Mouse (Mus musculus) Muller cell, postnatal 12 days (primary cell): Measurements from ENCODE around the gene Hyal3.
A peak's percentile ranks its signal among the peaks of the same experiment; 100 is the strongest.
"Not testable (repeated sequence)": the region's sequence is repeated elsewhere in the genome, so short reads cannot be mapped to it uniquely, and the experiment has no call there.

ENCODE experiments used
- DNase-seq: peaks from one replicate; pipeline ENCODE4 v3.0.0-alpha.2; 2015; ENCODE audit errors: inconsistent ontology term

Hyal3 gene

DNA sequence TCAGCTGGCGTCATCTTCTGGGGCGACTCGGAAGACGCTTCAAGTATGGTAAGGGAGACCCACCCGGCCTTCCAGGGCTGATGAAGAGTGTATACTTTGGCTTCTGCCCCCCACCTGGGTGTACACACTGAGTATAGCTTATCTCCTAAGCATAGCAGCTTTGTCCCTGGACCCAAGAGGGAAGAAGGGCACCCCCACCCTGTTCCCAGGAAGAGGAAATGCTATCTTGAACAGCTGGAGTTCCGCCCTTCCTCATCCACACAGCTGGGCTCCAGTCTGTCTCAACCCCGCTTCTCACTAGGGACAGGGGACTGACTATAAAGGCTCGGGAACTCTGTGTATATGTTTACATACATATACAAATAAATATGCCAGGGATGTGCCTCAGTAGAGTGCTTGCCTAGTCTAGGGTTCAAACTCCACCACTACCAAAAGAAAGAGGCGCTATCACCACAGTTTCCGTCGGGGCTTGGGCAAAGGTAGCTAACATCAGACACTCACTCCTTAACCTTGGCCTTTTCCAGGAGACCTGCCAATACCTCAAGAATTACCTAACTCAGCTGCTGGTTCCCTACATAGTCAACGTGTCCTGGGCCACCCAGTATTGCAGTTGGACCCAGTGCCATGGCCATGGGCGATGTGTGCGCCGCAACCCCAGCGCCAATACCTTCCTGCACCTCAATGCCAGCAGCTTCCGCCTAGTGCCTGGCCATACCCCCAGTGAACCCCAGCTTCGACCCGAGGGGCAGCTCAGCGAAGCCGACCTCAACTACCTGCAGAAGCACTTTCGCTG is 8.9 kb upstream of the Hyal3 start:
- no peak for DNase-seq

GRCm38 (mm10) chr9:107572327-107572662 is 8.3 kb upstream of the Hyal3 start:
- no peak for DNase-seq

GRCm38 (mm10) chr9:107573774-107574173 is 6.8 kb upstream of the Hyal3 start:
- DNase-seq = not testable (repeated sequence)

GRCm38 (mm10) chr9:107575579-107576356 is 4.8 kb upstream of the Hyal3 start:
- DNase-seq = no peak

- DNase-seq = peak; percentile 92
Observed at GRCm38 (mm10) chr9:107576357-107577107, 4.1 kb upstream of the Hyal3 start, which contains the start of gene Hyal1. Hyal1 (plus strand) TSS chr9:107576927.

DNA sequence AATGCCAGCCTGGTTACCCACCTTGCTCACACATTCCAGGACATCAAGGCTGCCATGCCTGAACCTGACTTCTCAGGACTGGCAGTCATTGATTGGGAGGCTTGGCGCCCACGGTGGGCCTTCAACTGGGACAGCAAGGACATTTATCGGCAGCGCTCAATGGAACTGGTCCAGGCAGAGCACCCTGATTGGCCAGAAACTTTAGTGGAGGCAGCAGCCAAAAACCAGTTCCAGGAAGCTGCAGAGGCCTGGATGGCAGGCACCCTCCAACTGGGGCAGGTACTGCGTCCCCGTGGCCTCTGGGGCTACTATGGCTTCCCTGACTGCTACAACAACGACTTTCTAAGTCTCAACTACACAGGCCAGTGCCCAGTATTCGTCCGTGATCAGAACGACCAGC is 2.7 kb upstream of the Hyal3 start:
- DNase-seq = no peak

- no peak for DNase-seq
Observed at GRCm38 (mm10) chr9:107578587-107578986, 2.0 kb upstream of the Hyal3 start, which contains the start of gene Naa80. Naa80 (plus strand) TSS chr9:107578887.

DNA sequence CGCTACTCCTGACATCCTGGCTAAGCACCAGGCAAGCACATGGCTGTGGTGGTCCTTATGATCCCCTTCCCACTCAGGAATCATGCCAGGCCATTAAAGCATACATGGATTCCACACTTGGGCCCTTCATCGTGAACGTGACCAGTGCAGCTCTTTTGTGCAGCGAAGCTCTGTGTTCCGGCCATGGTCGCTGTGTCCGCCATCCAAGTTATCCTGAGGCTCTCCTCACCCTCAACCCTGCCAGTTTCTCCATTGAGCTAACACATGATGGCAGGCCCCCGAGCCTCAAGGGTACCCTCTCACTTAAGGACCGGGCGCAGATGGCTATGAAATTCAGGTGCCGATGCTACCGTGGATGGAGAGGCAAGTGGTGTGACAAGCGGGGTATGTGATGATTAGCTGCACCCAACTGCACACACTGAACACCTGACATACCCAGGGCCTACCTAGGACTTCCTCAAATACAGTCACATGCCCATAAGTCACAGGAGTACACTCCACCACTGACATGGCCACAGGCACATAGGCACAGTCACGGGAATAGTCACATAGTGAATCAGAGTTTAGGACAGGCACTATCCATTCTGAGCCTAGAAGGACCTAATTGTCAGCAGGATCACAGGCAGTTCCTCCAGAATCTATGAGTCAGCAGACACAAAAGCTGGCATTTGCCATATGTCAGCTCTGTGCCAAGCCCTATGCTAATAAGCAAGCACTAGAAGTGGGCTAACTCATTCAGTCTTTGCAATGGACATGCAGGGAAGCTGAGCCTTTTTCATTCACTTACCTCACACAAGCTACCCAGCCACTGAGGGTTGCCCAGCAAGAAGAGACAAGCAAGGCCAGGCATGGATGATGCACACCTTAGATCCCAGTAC is 1.4 kb upstream of the Hyal3 start:
- DNase-seq = peak; percentile 86

- DNase-seq = no peak
Observed at GRCm38 (mm10) chr9:107581584-107581983, 966 bp downstream of the Hyal3 start.

GRCm38 (mm10) chr9:107582509-107583062 is 2.0 kb downstream of the Hyal3 start:
- no peak for DNase-seq

DNA sequence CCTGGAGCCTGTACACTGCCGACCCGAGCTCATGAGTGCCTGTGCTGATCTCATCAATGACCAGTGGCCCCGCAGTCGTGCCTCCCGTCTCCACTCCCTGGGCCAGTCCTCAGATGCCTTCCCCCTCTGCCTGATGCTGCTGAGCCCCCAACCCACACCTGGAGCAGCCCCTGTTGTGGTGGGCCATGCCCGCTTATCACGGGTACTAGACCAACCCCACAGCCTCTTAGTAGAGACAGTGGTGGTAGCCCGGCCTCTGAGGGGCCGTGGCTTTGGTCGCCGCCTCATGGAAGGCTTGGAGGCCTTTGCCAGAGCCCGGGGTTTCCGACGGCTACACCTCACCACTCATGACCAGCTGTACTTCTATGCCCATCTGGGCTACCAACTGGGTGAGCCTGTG is 2.6 kb downstream of the Hyal3 start:
- DNase-seq = no peak

DNA sequence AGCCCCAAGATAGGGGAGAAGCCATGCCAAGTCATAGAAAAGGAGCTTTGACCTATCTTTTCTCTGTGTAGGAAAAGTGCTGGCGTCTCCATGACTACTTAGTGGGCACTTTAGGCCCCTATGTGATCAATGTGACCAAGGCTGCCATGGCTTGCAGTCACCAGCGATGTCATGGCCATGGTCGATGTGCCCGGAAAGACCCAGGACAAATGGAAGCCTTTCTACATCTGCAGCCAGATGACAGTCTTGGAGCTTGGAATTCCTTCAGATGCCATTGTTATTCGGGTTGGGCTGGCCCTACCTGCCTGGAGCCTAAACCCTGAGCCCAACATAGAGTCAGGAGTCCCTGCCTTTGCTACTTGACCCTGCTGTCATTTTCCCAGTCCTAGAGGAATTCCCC is 5.9 kb downstream of the Hyal3 start:
- no peak for DNase-seq

DNA sequence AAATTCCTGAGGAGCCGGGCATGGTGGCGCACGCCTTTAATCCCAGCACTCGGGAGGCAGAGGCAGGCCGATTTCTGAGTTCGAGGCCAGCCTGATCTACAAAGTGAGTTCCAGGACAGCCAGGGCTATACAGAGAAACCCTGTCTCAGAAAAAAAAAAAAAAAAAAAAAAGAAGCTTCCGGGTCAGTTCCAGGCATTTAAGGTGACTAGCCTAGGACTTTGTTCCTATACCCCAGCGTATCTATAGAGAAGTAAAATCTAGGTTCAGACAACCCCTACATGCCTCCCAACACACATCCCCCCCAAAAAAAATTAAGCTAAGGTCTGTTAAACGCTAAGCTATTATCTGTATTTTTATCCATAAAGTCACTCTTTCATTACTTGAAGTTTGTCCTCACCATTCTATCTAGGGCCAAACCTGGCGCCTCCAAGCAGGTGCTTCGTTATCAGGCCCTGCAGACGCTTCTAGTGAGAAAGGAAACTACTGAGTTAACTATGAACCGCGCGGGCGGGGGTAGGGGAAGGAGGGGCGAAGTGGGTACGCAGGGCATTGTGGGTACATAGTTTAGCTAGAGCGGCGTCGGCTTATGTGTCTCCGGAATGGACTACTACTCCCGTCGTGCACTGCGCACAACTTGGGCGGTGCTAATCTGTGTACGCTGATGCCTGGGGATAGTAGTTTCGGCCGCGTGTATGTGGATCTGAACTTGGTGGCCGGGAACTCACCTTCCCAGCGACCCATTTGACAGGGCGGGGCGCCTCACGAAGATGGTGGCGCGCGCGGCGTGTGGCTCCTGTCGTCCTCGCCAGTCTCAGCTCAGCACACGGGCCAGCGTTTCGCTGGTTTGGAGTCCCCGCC is 6.6 kb downstream of the Hyal3 start, which contains the start of gene Ifrd2:
Gene Ifrd2 (plus strand): TSS at position 669 of the 859 bp plus-strand sequence.
- DNase-seq = peak; percentile 98

- no peak for DNase-seq
Observed at GRCm38 (mm10) chr9:107587833-107588639, 7.4 kb downstream of the Hyal3 start.

DNA sequence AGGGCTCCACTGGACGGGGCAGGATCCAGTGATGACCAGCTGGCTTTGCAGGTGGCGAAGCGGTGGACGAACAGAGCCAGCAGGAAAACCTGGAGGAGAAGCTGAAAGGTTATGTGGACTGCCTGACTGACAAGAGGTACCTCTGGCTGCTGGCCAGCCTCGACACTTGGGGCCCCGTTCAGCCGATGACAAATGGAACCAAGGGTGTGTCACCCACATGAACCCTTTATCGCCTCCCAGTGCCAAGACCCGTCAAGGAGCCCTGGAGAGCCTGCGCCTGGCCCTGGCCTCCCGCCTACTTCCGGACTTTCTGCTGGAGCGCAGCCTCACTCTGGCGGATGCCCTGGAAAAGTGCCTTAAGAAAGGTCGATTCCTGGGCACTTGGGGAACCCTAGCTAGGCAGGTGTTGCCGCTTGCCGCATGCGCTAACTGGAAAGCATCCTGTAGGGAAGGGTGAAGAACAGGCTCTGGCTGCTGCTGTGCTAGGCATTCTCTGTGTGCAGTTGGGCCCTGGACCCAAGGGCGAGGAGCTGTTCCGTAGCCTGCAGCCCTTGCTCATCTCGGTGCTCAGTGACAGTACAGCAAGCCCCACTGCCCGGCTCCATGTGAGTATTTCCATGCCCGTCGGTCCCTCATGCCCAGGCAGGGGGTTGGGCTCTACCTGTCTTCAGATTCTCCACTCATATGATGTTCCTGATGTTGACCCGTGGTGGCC is 9.6 kb downstream of the Hyal3 start:
- DNase-seq = no peak

DNA sequence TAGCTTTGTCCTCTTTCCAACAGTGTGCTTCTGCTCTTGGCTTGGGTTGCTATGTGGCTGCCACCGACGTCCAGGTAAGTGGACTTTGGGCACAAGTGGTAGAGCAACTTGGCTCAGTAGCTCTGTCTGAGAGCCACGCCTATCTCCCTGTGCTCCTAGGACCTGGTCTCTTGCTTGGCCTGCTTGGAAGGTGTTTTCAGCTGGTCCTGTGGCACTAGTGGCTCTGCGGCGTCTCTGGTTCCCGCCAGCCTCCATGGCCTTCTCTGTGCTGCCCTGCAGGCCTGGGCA is 10.1 kb downstream of the Hyal3 start:
- no peak for DNase-seq

DNA sequence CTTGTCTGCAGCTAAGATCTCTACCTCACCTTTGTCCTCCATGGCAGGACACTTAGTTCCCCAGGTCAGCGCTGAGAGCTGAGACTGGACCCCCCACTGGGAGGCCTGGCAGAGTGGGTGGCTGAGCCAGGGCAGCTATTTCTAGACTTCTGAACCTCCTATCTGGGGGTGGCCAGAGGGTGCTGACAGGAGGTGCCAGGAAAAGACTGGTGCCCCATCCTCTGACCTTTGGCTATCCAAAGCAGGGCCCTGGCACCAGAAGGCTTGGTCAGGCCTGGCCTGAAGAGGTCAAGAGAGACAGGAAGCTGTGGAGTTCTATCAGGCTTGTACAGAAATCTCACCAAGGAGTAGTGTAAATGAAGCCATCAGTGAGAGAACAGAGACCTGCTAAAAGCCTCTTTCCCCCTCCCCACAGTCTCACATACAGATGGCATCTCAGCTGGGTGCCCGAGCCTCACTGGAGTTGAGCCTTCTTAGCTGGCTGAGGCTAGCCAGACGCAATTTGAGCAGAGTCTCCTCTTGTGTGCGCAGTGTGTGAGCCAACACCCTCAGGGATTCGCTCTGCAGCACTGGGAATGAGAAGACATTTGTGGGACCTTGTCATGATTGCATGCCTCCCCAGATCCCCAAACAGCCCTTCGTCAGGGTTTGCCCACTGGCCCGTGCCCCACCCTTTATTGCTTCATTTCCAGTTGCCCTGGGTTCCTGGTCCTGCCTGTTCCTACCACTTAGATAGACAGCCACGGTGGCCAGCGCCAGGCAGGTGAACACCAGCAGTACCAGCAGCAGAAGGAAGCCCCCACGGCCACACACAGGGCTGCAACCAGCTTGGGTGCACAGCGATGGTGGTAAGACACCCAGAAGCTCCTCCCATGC is 12.7 kb downstream of the Hyal3 start:
- DNase-seq = no peak
